11 mouse cellular contexts compared by ENCODE assay signal in genomic region chr16:41771427-41772125, GRCm38 (mm10).
DNase-seq lines count a peak whose midpoint lies in the region; ATAC-seq lines count a peak whose summit lies in the region.
"Had no signal": no experiment of that assay in that cellular context is flagged by ENCODE, and none has a peak within 500 bp of the region (broad histone marks: within the 10 kb centered on the region; RNA-seq: fewer than 3 reads in every experiment).

No protein-coding gene starts in this region.

- no peaks in the 10 kb centered on the region for H3K36me3 ChIP-seq in forebrain, embryonic 10.5 days (replicated peaks)
- H3K36me3 ChIP-seq in forebrain, embryonic 14.5 days (ENCODE audit: control insufficient read depth, insufficient read depth, low read length) = no peaks in the 10 kb centered on the region
- H3K36me3 ChIP-seq in midbrain, embryonic 13.5 days = no peaks in the 10 kb centered on the region

- WGBS in forebrain, embryonic 10.5 days = 77% methylated on average over 4 of the region's 4 CpGs
- WGBS in forebrain, embryonic 14.5 days = 31% methylated on average over 4 of the region's 4 CpGs
- WGBS in midbrain, embryonic 13.5 days = 60% methylated on average over 4 of the region's 4 CpGs

- H3K9ac ChIP-seq in forebrain, embryonic 14.5 days (ENCODE audit: low read length) = 0 out of 2 replicates have a peak overlapping the region, but pooled peaks have one; percentile 5
- H3K9ac ChIP-seq in midbrain, embryonic 13.5 days (replicated peaks) = no peak overlapping the region

- no peaks in the 10 kb centered on the region for H3K9me3 ChIP-seq in forebrain, embryonic 10.5 days
- no peaks in the 10 kb centered on the region for H3K9me3 ChIP-seq in forebrain, embryonic 14.5 days (replicated peaks; ENCODE audit: control insufficient read depth, low read length)
- no peaks in the 10 kb centered on the region for H3K9me3 ChIP-seq in midbrain, embryonic 13.5 days

- peaks cover 15% of the 10 kb centered on the region for H3K4me1 ChIP-seq in forebrain, embryonic 10.5 days
- H3K4me1 ChIP-seq in forebrain, embryonic 14.5 days (ENCODE audit: control insufficient read depth, insufficient read depth, low read length) = peaks cover 15% of the 10 kb centered on the region
- peaks cover 16% of the 10 kb centered on the region for H3K4me1 ChIP-seq in midbrain, embryonic 13.5 days (replicated peaks)

- no peak overlapping the region for H3K4me2 ChIP-seq in forebrain, embryonic 14.5 days (ENCODE audit: low read length)
- no peak overlapping the region for H3K4me2 ChIP-seq in midbrain, embryonic 13.5 days (replicated peaks)

- peak; percentile 94 for ATAC-seq in forebrain, embryonic 14.5 days
- ATAC-seq in midbrain, embryonic 13.5 days = peak; percentile 92

- no peaks in the 10 kb centered on the region for H3K27me3 ChIP-seq in forebrain, embryonic 10.5 days (ENCODE audit: poor library complexity, severe bottlenecking)
- H3K27me3 ChIP-seq in forebrain, embryonic 14.5 days (replicated peaks; ENCODE audit: control insufficient read depth, insufficient read depth, low read length) = no peaks in the 10 kb centered on the region
- H3K27me3 ChIP-seq in midbrain, embryonic 13.5 days = no peaks in the 10 kb centered on the region

- DNase-seq in kidney, postnatal 4 days = peak; percentile 5 to 25
- no peak for DNase-seq in kidney, postnatal 10 days
- no peak for DNase-seq in forebrain, embryonic 10.5 days (ENCODE audit: extremely low spot score, low spot score)
- peak; percentile 75 for DNase-seq in forebrain, embryonic 14.5 days (ENCODE audit: low spot score)
- DNase-seq in embryo, embryonic 10.5 days (ENCODE audit: low spot score) = no peak
- no peak for DNase-seq in frontal cortex, postnatal 10 days (ENCODE audit: low spot score in 2 of 2)
- DNase-seq: heart, adult 18-20 months; heart, postnatal 36 days; kidney, postnatal 36 days; lung, adult 2 months had no signal

- H3K4me3 ChIP-seq in forebrain, embryonic 10.5 days = no peak overlapping the region
- H3K4me3 ChIP-seq in forebrain, embryonic 14.5 days (ENCODE audit: low read depth, low read length) = no peak overlapping the region
- H3K4me3 ChIP-seq in midbrain, embryonic 13.5 days (replicated peaks) = no peak overlapping the region

- H3K27ac ChIP-seq in forebrain, embryonic 10.5 days = peak overlapping the region; percentile 40; the same call in 1 of the 2 replicates
- H3K27ac ChIP-seq in forebrain, embryonic 14.5 days (ENCODE audit: low read depth, low read length) = peak overlapping the region; percentile 5; the same call in 1 of the 2 replicates
- peak overlapping the region; percentile 61 for H3K27ac ChIP-seq in midbrain, embryonic 13.5 days

Comparison
In these comparisons a context has a peak if more than half of its experiments do, and no peak if none do; other contexts are left out.
1. DNase-seq: peak in kidney, postnatal 4 days (2 of 2) and forebrain, embryonic 14.5 days (single experiment); none in kidney, postnatal 10 days (single experiment), forebrain, embryonic 10.5 days (single experiment), embryo, embryonic 10.5 days (single experiment) and frontal cortex, postnatal 10 days (0 of 2).
2. H3K27ac ChIP-seq: peak in every context shown above with its lines; median percentile 61 in midbrain, embryonic 13.5 days; 40 in forebrain, embryonic 10.5 days; 5 in forebrain, embryonic 14.5 days.